Mouse (Mus musculus) liver, adult 2 months (tissue): Measurements from ENCODE around the gene Ms4a3. TPM values are rescaled to one million over a fixed set of nuclear protein-coding genes. Genes with fewer than 3 reads are reported as not detected.

Experiments used
- DNase-seq: peaks from one replicate; pipeline ENCODE4 v3.0.0-alpha.2; 2011; ENCODE audit warnings: low read depth, low spot score; ENCODE audit errors: extremely low read depth
- H3K27ac ChIP-seq: fragments of 200-500 bp; replicated peaks from 2 replicates; pipeline ENCODE4 v1.5.1; 2012; ENCODE audit warnings: low read depth, mild to moderate bottlenecking, control low read depth, inconsistent platforms, low read length; ENCODE audit not compliant: insufficient read depth
- H3K27me3 ChIP-seq: fragments of 200-500 bp; 2 replicates; pipeline ENCODE4 v1.6.1; 2012; ENCODE audit warnings: mild to moderate bottlenecking, moderate library complexity, low read length, inconsistent platforms; ENCODE audit not compliant: control insufficient read depth, insufficient read depth
- H3K36me3 ChIP-seq: fragments of 200-500 bp; 2 replicates; pipeline ENCODE4 v1.6.1; 2012; ENCODE audit warnings: low read length, inconsistent platforms; ENCODE audit not compliant: control insufficient read depth, insufficient read depth
- H3K4me1 ChIP-seq: fragments of 200-500 bp; 2 replicates; pipeline ENCODE4 v1.6.1; 2011; ENCODE audit warnings: low read length; ENCODE audit not compliant: control insufficient read depth, insufficient read depth
- H3K4me3 ChIP-seq: fragments of 200-500 bp; 2 replicates; pipeline ENCODE4 v1.5.1; 2011; ENCODE audit warnings: low read depth, mild to moderate bottlenecking, control low read depth, low read length, moderate library complexity; ENCODE audit not compliant: insufficient read depth
- H3K79me2 ChIP-seq: fragments of 200-500 bp; 2 replicates; pipeline ENCODE4 v1.6.1; 2012; ENCODE audit warnings: inconsistent platforms, mild to moderate bottlenecking, low read length, moderate library complexity; ENCODE audit not compliant: control insufficient read depth, insufficient read depth
- H3K9ac ChIP-seq: fragments of 200-500 bp; 2 replicates; pipeline ENCODE4 v1.6.1; 2012; ENCODE audit warnings: low read depth, mild to moderate bottlenecking, control low read depth, inconsistent platforms, low read length
- CTCF ChIP-seq: fragments of 200-500 bp; IDR thresholded peaks from 2 replicates; pipeline ENCODE4 v1.5.1; 2011; ENCODE audit warnings: low read depth, low read length, control low read depth
- POLR2A ChIP-seq: fragments of 200-500 bp; IDR thresholded peaks from 2 replicates; pipeline ENCODE4 v1.6.1; 2011; ENCODE audit warnings: low read length, control low read depth; ENCODE audit not compliant: insufficient read depth; ENCODE audit errors: extremely low read depth
- WGBS: fragments of 180-500 bp; shearing (Covaris S2); methylation state at CpG from one replicate; pipeline ENCODE4 v1.1.7; 2018; 5-methylcytosine and 5-hydroxymethylcytosine counted together
- polyA plus RNA-seq: library from polyadenylated mRNA; depleted of rRNA; stranded (reverse); fragments of >200 nt; gene quantifications from 2 replicates; pipeline ENCODE4 v1.2.3, GENCODE M21; 2012
- total RNA-seq: library from RNA; depleted of rRNA; stranded (reverse); fragments of >200 nt; gene quantifications from 2 replicates; pipeline ENCODE4 v1.2.3, GENCODE M21; 2014

Gene Ms4a3
- total and polyA plus RNA-seq, 2 experiments, result not detected

GRCm38 (mm10) chr19:11611541-11611945 lies 29.1 kb downstream of the Ms4a3 start:
- Histone ChIP-seq H3K9ac (no peak overlapping the region), H3K4me1 (no peaks in the 10 kb centered on the region), H3K36me3 (no peaks in the 10 kb centered on the region), H3K27ac (no peak overlapping the region), H3K79me2 (no peaks in the 10 kb centered on the region), H3K27me3 (no peaks in the 10 kb centered on the region), H3K4me3 (no peak overlapping the region)
- TF ChIP-seq CTCF (peak; percentile 32), POLR2A (no peak)
- WGBS, result 30% methylated on average over 6 of the region's 6 CpGs
- peak; percentile 45 for DNase-seq

GRCm38 (mm10) chr19:11608172-11608571 lies 32.5 kb downstream of the Ms4a3 start:
- Histone ChIP-seq H3K79me2 (no peaks in the 10 kb centered on the region), H3K9ac (no peak overlapping the region), H3K27ac (no peak overlapping the region), H3K27me3 (no peaks in the 10 kb centered on the region), H3K4me1 (no peaks in the 10 kb centered on the region), H3K36me3 (no peaks in the 10 kb centered on the region), H3K4me3 (no peak overlapping the region)
- peak; percentile 22 for DNase-seq
- TF ChIP-seq CTCF (peak; percentile 48), POLR2A (no peak)
- 0% methylated on average over 1 of the region's 1 CpGs for WGBS

GRCm38 (mm10) chr19:11604603-11605002 lies 36.0 kb downstream of the Ms4a3 start, which contains the start of gene Ms4a6d:
Ms4a6d (minus strand) TSS chr19:11604849.
- no peaks in the 10 kb centered on the region for H3K4me1 ChIP-seq
- 77% methylated on average over 2 of the region's 2 CpGs for WGBS
- DNase-seq, result peak; percentile 29
- TF ChIP-seq CTCF (no peak), POLR2A (no peak)
- 0 out of 2 replicates have a peak within 1 kb of the TSS, but pooled peaks have one; percentile 28 for H3K27ac ChIP-seq
- peaks cover 3% of the 10 kb centered on the region; the same call in 1 of the 2 replicates for H3K27me3 ChIP-seq
- no peak within 1 kb of the TSS for H3K4me3 ChIP-seq
- no peaks in the 10 kb centered on the region for H3K36me3 ChIP-seq
- H3K79me2 ChIP-seq, result no peaks in the 10 kb centered on the region
- H3K9ac ChIP-seq, result no peak within 1 kb of the TSS

GRCm38 (mm10) chr19:11602026-11602425 lies 38.6 kb downstream of the Ms4a3 start:
- H3K9ac ChIP-seq, result no peak overlapping the region
- H3K4me1 ChIP-seq, result no peaks in the 10 kb centered on the region
- TF ChIP-seq POLR2A (no peak), CTCF (peak; percentile 39)
- no peak overlapping the region for H3K4me3 ChIP-seq
- peak; percentile 23 for DNase-seq
- 88% methylated on average over 2 of the region's 2 CpGs for WGBS
- H3K27ac ChIP-seq, result no peak overlapping the region
- H3K79me2 ChIP-seq, result no peaks in the 10 kb centered on the region
- H3K27me3 ChIP-seq, result peaks cover 3% of the 10 kb centered on the region; the same call in 1 of the 2 replicates
- H3K36me3 ChIP-seq, result no peaks in the 10 kb centered on the region

GRCm38 (mm10) chr19:11601349-11601748 lies 39.3 kb downstream of the Ms4a3 start:
- Histone ChIP-seq H3K27me3 (peaks cover 3% of the 10 kb centered on the region; the same call in 1 of the 2 replicates), H3K4me1 (no peaks in the 10 kb centered on the region), H3K27ac (no peak overlapping the region), H3K4me3 (no peak overlapping the region), H3K9ac (no peak overlapping the region), H3K36me3 (no peaks in the 10 kb centered on the region), H3K79me2 (no peaks in the 10 kb centered on the region)
- no peak for TF ChIP-seq POLR2A
- no peak for TF ChIP-seq CTCF
- WGBS, result 82% methylated on average over 3 of the region's 3 CpGs
- no peak for DNase-seq

- DNase-seq, result peak; percentile 24
- no peaks in the 10 kb centered on the region for H3K27me3 ChIP-seq
- H3K4me1 ChIP-seq, result no peaks in the 10 kb centered on the region
- no peak overlapping the region for H3K4me3 ChIP-seq
- TF ChIP-seq POLR2A (no peak), CTCF (no peak; the same call in 1 of the 2 replicates)
- 70% methylated on average over 2 of the region's 2 CpGs for WGBS
- no peak overlapping the region for H3K27ac ChIP-seq
- H3K79me2 ChIP-seq, result no peaks in the 10 kb centered on the region
- H3K36me3 ChIP-seq, result no peaks in the 10 kb centered on the region
- no peak overlapping the region for H3K9ac ChIP-seq
Observed at GRCm38 (mm10) chr19:11589891-11590449, 50.7 kb downstream of the Ms4a3 start.
